Mouse (Mus musculus) hindbrain, embryonic 16.5 days (tissue): ENCODE measurements at regions not wholly inside any gene's neighbourhood (a gene's known extent, or its start where the extent isn't known, plus 50 kb on each side); places are given as distances from the start of the nearest gene placed in this dataset.

ENCODE experiments used
- ATAC-seq: fragments of 200-750 bp; cut with Nextera tagmentation; 2 replicates; pipeline ENCODE4 v1.8.0; 2017; ENCODE audit warnings: moderate TSS enrichment, moderate library complexity
- H3K27ac ChIP-seq: fragments of 300-500 bp; sonication (generic); 2 replicates; pipeline ENCODE4 v1.5.1; 2014; ENCODE audit warnings: low read depth, mild to moderate bottlenecking, control low read depth, low read length, moderate library complexity
- H3K27me3 ChIP-seq: fragments of 300-500 bp; sonication (generic); replicated peaks from 2 replicates; pipeline ENCODE4 v1.6.1; 2014; ENCODE audit warnings: low read length; ENCODE audit not compliant: control insufficient read depth, insufficient read depth
- H3K36me3 ChIP-seq: fragments of 300-500 bp; sonication (generic); 2 replicates; pipeline ENCODE4 v1.6.1; 2014; ENCODE audit warnings: mild to moderate bottlenecking, low read length, moderate library complexity, mixed read lengths; ENCODE audit not compliant: control insufficient read depth, insufficient read depth
- H3K4me1 ChIP-seq: fragments of 300-500 bp; sonication (generic); 2 replicates; pipeline ENCODE4 v1.6.1; 2014; ENCODE audit warnings: low read depth, low read length; ENCODE audit not compliant: control insufficient read depth, insufficient read depth
- H3K4me2 ChIP-seq: fragments of 300-500 bp; sonication (generic); 2 replicates; pipeline ENCODE4 v1.6.1; 2014; ENCODE audit warnings: mild to moderate bottlenecking, low read length, control low read depth, moderate library complexity
- H3K4me3 ChIP-seq: fragments of 300-500 bp; sonication (generic); 2 replicates; pipeline ENCODE4 v1.5.1; 2014; ENCODE audit warnings: mild to moderate bottlenecking, low read length, control low read depth, moderate library complexity
- H3K9ac ChIP-seq: fragments of 300-500 bp; sonication (generic); 2 replicates; pipeline ENCODE4 v1.6.1; 2014; ENCODE audit warnings: low read depth, mild to moderate bottlenecking, control low read depth, low read length, moderate library complexity
- H3K9me3 ChIP-seq: fragments of 300-500 bp; sonication (generic); 2 replicates; pipeline ENCODE4 v1.6.1; 2014; ENCODE audit warnings: mild to moderate bottlenecking, low read length, moderate library complexity; ENCODE audit not compliant: control insufficient read depth
- WGBS: fragments of 180-500 bp; shearing (Covaris S2); extraction: QIAGEN DNeasy Blood & Tissue Kit; methylation state at CpG from one replicate; pipeline ENCODE4 v1.1.7; 2014; 5-methylcytosine and 5-hydroxymethylcytosine counted together

DNA sequence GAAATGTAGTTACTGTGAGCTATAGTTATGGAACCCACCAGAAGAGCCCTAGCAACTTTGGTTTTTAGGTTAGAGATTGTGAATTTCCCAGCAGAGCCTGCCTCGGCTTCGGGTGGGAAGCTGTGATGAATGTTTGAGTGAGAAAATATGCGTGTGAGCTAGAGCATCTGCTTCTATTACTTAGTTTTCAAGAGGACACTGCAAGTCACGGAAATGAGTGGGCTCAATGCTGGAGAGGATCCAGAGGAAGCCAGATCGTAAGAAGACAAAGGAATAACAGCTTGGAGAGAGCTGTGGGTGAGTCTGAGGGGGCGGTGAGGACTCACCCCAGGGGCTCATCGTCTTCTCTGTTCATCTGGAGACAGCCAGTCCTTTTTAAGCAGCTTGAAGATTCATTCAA is 434.7 kb upstream of the Pkn2 start:
- WGBS, result 51% methylated on average over 7 of the region's 7 CpGs
- Histone ChIP-seq H3K27me3 (no peaks in the 10 kb centered on the region), H3K27ac (no peak overlapping the region), H3K9ac (no peak overlapping the region), H3K4me2 (no peak overlapping the region), H3K9me3 (no peaks in the 10 kb centered on the region), H3K4me1 (no peaks in the 10 kb centered on the region), H3K36me3 (no peaks in the 10 kb centered on the region), H3K4me3 (no peak overlapping the region)
- ATAC-seq, result no peak

- no peaks in the 10 kb centered on the region for H3K36me3 ChIP-seq
- no peaks in the 10 kb centered on the region for H3K27me3 ChIP-seq
- no peak for ATAC-seq
- H3K4me2 ChIP-seq, result no peak overlapping the region
- H3K4me3 ChIP-seq, result no peak overlapping the region
- no peaks in the 10 kb centered on the region for H3K9me3 ChIP-seq
- H3K4me1 ChIP-seq, result no peaks in the 10 kb centered on the region
- H3K9ac ChIP-seq, result no peak overlapping the region
- 85% methylated on average over 4 of the region's 4 CpGs for WGBS
- H3K27ac ChIP-seq, result no peak overlapping the region
Observed at GRCm38 (mm10) chr3:143291793-143292192, 410.0 kb upstream of the Pkn2 start.

DNA sequence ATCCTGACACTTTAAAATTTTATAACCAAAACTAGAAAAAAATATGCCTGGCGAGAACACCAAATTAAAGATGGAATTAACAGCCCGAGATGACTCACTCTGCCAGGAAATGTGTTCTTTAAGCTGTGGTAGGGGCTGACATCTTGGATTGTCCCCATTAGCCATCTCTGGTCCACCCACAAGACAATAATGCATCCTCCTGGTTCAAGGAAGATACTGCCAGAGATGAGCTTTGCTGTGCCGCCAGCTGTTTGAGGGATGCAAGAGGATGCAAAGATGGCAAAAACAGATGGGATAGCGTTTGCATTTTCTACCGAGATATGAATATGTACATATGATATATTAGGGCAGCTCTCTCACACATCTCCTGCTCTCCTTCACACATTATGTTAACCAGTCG is 382.3 kb upstream of the Pkn2 start:
- WGBS, result 88% methylated on average over 6 of the region's 6 CpGs
- Histone ChIP-seq H3K9ac (no peak overlapping the region), H3K36me3 (no peaks in the 10 kb centered on the region), H3K4me2 (no peak overlapping the region), H3K4me3 (no peak overlapping the region), H3K27ac (no peak overlapping the region), H3K4me1 (no peaks in the 10 kb centered on the region), H3K27me3 (no peaks in the 10 kb centered on the region), H3K9me3 (no peaks in the 10 kb centered on the region)
- ATAC-seq, result no peak

DNA sequence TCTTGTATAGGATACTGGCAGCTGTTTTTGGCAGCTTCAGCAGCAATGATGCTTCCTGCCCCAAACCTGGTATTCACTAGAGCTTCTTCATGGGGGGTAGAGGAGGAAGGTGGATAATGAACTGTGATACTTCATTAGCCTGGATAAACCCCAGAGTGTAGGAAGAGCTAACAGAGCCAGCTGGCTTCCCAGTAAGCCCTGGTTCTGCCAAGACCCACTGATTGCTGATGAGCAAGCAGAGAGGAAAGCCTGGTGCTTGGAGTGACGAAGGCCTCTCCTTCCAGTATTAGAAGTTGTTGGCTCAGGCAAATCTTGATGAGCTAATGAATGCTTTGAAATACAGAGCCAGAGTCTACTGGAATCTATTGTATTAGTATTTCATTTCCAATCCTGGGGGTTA is 370.8 kb upstream of the Pkn2 start:
- H3K4me2 ChIP-seq, result no peak overlapping the region
- H3K9me3 ChIP-seq, result no peaks in the 10 kb centered on the region
- H3K9ac ChIP-seq, result no peak overlapping the region
- H3K36me3 ChIP-seq, result no peaks in the 10 kb centered on the region
- peak; percentile 75; the same call in 1 of the 2 replicates for ATAC-seq
- WGBS, result 70% methylated on average over 1 of the region's 1 CpGs
- no peaks in the 10 kb centered on the region for H3K4me1 ChIP-seq
- H3K27me3 ChIP-seq, result no peaks in the 10 kb centered on the region
- no peak overlapping the region for H3K27ac ChIP-seq
- H3K4me3 ChIP-seq, result no peak overlapping the region

GRCm38 (mm10) chr3:143252008-143252407 is 370.2 kb upstream of the Pkn2 start:
- Histone ChIP-seq H3K9me3 (no peaks in the 10 kb centered on the region), H3K4me3 (no peak overlapping the region), H3K4me1 (no peaks in the 10 kb centered on the region), H3K4me2 (no peak overlapping the region), H3K27me3 (no peaks in the 10 kb centered on the region), H3K36me3 (no peaks in the 10 kb centered on the region), H3K9ac (no peak overlapping the region), H3K27ac (no peak overlapping the region)
- WGBS, result 85% methylated on average over 2 of the region's 2 CpGs
- no peak for ATAC-seq

GRCm38 (mm10) chr3:143242691-143243090 is 360.9 kb upstream of the Pkn2 start:
- no peaks in the 10 kb centered on the region for H3K27me3 ChIP-seq
- 54% methylated on average over 4 of the region's 4 CpGs for WGBS
- H3K9ac ChIP-seq, result no peak overlapping the region
- no peak for ATAC-seq
- no peak overlapping the region for H3K27ac ChIP-seq
- H3K4me1 ChIP-seq, result no peaks in the 10 kb centered on the region
- no peak overlapping the region for H3K4me3 ChIP-seq
- no peaks in the 10 kb centered on the region for H3K36me3 ChIP-seq
- no peak overlapping the region for H3K4me2 ChIP-seq
- H3K9me3 ChIP-seq, result no peaks in the 10 kb centered on the region

GRCm38 (mm10) chr3:143240545-143241383 is 359.0 kb upstream of the Pkn2 start:
- H3K4me3 ChIP-seq, result no peak overlapping the region
- H3K27me3 ChIP-seq, result no peaks in the 10 kb centered on the region
- WGBS, result 72% methylated on average over 7 of the region's 7 CpGs
- no peaks in the 10 kb centered on the region for H3K4me1 ChIP-seq
- H3K9me3 ChIP-seq, result no peaks in the 10 kb centered on the region
- peak; percentile 69 for ATAC-seq
- H3K27ac ChIP-seq, result no peak overlapping the region
- H3K9ac ChIP-seq, result no peak overlapping the region
- no peaks in the 10 kb centered on the region for H3K36me3 ChIP-seq
- H3K4me2 ChIP-seq, result no peak overlapping the region

DNA sequence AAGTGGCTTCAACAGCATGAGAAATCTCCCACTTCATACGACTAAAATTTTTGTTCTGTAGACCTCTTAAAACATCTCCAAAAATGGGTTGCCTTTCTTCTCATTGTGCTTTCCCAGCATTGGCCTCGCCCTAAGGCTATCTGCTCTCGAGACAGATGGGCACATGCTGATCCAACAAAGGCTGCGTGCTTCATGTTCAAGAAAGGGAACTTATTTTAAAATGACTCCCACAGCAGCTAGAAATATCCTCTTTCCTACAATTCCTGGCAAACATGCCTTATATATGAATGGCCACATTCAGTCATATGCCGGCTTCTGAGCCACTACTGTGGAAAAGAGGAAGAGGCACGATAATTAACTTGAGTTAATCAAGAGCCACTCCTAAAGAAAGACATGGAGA is 356.7 kb upstream of the Pkn2 start:
- Histone ChIP-seq H3K27ac (no peak overlapping the region), H3K4me3 (no peak overlapping the region), H3K9ac (no peak overlapping the region), H3K4me1 (no peaks in the 10 kb centered on the region), H3K36me3 (no peaks in the 10 kb centered on the region), H3K4me2 (no peak overlapping the region), H3K9me3 (no peaks in the 10 kb centered on the region), H3K27me3 (no peaks in the 10 kb centered on the region)
- 81% methylated on average over 6 of the region's 6 CpGs for WGBS
- ATAC-seq, result no peak

DNA sequence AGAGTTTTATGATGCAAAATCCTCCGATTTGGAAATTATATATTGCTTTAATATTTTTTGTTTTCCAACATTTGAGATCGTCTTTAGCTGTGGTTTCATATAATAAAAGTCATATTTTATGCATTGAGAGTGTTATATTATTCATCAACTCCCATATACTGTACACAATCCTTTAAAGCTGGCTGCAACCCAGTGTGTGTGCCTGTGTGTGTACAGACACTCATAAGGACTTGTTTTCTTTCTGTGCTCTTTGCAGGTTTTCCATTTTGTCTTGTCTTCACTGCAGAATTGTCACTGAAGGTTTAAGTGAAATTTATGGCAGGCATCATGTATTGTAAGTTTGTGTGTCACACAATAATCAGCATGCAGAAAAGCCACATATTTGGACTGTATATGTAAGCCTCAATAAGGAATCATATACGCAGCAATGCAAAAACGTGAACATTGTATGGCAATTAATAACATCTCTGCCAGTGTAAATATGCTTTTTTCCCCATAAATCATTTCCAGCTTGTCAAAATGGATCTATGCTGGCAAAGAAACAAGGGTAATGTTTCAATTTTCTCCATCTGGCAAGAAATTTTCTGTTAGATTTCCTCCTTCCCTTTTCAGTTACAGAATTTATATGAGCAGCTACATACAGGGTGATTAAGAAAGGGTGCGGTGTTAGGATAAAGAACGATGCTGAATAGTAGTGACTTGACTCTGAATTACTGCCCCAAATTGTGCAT is 342.4 kb upstream of the Pkn2 start:
- ATAC-seq, result no peak
- Histone ChIP-seq H3K9me3 (no peaks in the 10 kb centered on the region), H3K36me3 (no peaks in the 10 kb centered on the region), H3K4me2 (no peak overlapping the region), H3K9ac (no peak overlapping the region), H3K27ac (no peak overlapping the region), H3K4me1 (no peaks in the 10 kb centered on the region), H3K27me3 (no peaks in the 10 kb centered on the region), H3K4me3 (no peak overlapping the region)
- WGBS, result 65% methylated on average over 6 of the region's 6 CpGs
